14 mouse cellular contexts compared by ENCODE assay signal in genomic region chr8:95979223-95979622, GRCm38 (mm10).
DNase-seq lines count a peak whose midpoint lies in the region; ATAC-seq and TF ChIP-seq lines count a peak whose summit lies in the region.
"Had no signal": no experiment of that assay in that cellular context is flagged by ENCODE, and none has a peak within 500 bp of the region (broad histone marks: within the 10 kb centered on the region; RNA-seq: fewer than 3 reads in every experiment).

No protein-coding gene starts in this region.

- no peak overlapping the region for H3K4me2 ChIP-seq in forebrain, embryonic 15.5 days (replicated peaks)
- no peak overlapping the region for H3K4me2 ChIP-seq in liver, postnatal 0 days (ENCODE audit: low read depth, low read length)
- H3K4me2 ChIP-seq: heart, embryonic 15.5 days; midbrain, embryonic 12.5 days had no signal

- TF ChIP-seq EP300 in liver, postnatal 0 days (IDR thresholded peaks at IDR 0.05; ENCODE audit: low read depth), result no peak

- H3K27me3 ChIP-seq in forebrain, embryonic 10.5 days (ENCODE audit: poor library complexity, severe bottlenecking), result no peaks in the 10 kb centered on the region
- H3K27me3 ChIP-seq in forebrain, embryonic 15.5 days, result no peaks in the 10 kb centered on the region
- H3K27me3 ChIP-seq in liver, postnatal 0 days (ENCODE audit: insufficient read depth, low read length), result no peaks in the 10 kb centered on the region
- no peaks in the 10 kb centered on the region for H3K27me3 ChIP-seq in limb, embryonic 10.5 days (ENCODE audit: low read depth, poor library complexity, severe bottlenecking)
- H3K27me3 ChIP-seq: heart, embryonic 15.5 days had no signal

- no peaks in the 10 kb centered on the region for H3K36me3 ChIP-seq in forebrain, embryonic 10.5 days (replicated peaks)
- no peaks in the 10 kb centered on the region for H3K36me3 ChIP-seq in forebrain, embryonic 15.5 days
- H3K36me3 ChIP-seq in liver, postnatal 0 days (replicated peaks; ENCODE audit: insufficient read depth, low read length), result no peaks in the 10 kb centered on the region
- H3K36me3 ChIP-seq in ES-E14 (ENCODE audit: control insufficient read depth, insufficient read depth, low read length, poor library complexity, severe bottlenecking), result no peaks in the 10 kb centered on the region
- H3K36me3 ChIP-seq in limb, embryonic 10.5 days, result no peaks in the 10 kb centered on the region
- H3K36me3 ChIP-seq: heart, embryonic 15.5 days; midbrain, embryonic 12.5 days had no signal

- in situ Hi-C loops in ES-E14 (cut with MboI; ENCODE audit: low sequenced_read_pairs in 2 of 2, unreplicated experiment in 2 of 2), result no loop called here

- no peak for TF ChIP-seq CTCF in liver, postnatal 0 days (IDR thresholded peaks at IDR 0.05; ENCODE audit: low read depth)

- 64% methylated on average over 6 of the region's 6 CpGs for WGBS in forebrain, embryonic 10.5 days
- WGBS in forebrain, embryonic 15.5 days, result 58% methylated on average over 6 of the region's 6 CpGs
- WGBS in liver, postnatal 0 days (ENCODE audit: insufficient replicate concordance), result 47% methylated on average over 6 of the region's 6 CpGs
- 52% methylated on average over 6 of the region's 6 CpGs for WGBS in limb, embryonic 10.5 days

- no peak overlapping the region for H3K9ac ChIP-seq in forebrain, embryonic 15.5 days (replicated peaks)
- no peak overlapping the region for H3K9ac ChIP-seq in liver, postnatal 0 days (replicated peaks)
- no peak overlapping the region for H3K9ac ChIP-seq in ES-E14 (ENCODE audit: insufficient read depth, low read depth, low read length, poor library complexity, severe bottlenecking)
- H3K9ac ChIP-seq: forebrain, postnatal 0 days; heart, embryonic 15.5 days; liver, embryonic 14.5 days; midbrain, embryonic 12.5 days had no signal

- peak; percentile 23 for DNase-seq in forebrain, embryonic 10.5 days (ENCODE audit: extremely low spot score, low spot score)
- peak; percentile 9 for DNase-seq in liver
- DNase-seq in liver, postnatal 0 days, result no peak
- peak; percentile 38 for DNase-seq in ES-E14 (ENCODE audit: low read depth, low spot score)
- DNase-seq in limb, embryonic 10.5 days (ENCODE audit: low spot score), result peak; percentile 63
- DNase-seq in right cerebral cortex, adult 2 months (ENCODE audit: low spot score in 2 of 2), result no peak
- DNase-seq in cerebellum, postnatal 36 days, result no peak
- DNase-seq: forebrain, postnatal 0 days; kidney, adult 2 months; thymus, postnatal 25 days had no signal

- H3K9me3 ChIP-seq in forebrain, embryonic 10.5 days, result no peaks in the 10 kb centered on the region
- H3K9me3 ChIP-seq in forebrain, embryonic 15.5 days, result no peaks in the 10 kb centered on the region
- H3K9me3 ChIP-seq in liver, postnatal 0 days (ENCODE audit: low read length), result no peaks in the 10 kb centered on the region
- H3K9me3 ChIP-seq in ES-E14 (ENCODE audit: control insufficient read depth, insufficient read depth, low read depth, low read length), result no peaks in the 10 kb centered on the region
- H3K9me3 ChIP-seq in limb, embryonic 10.5 days (replicated peaks), result no peaks in the 10 kb centered on the region
- H3K9me3 ChIP-seq: heart, embryonic 15.5 days; midbrain, embryonic 12.5 days had no signal

- no peak overlapping the region for H3K27ac ChIP-seq in forebrain, embryonic 10.5 days
- no peak overlapping the region for H3K27ac ChIP-seq in forebrain, embryonic 15.5 days (replicated peaks)
- H3K27ac ChIP-seq in liver, postnatal 0 days (ENCODE audit: low read depth), result no peak overlapping the region
- H3K27ac ChIP-seq in ES-E14 (ENCODE audit: insufficient read depth, low read depth, low read length, poor library complexity, severe bottlenecking), result no peak overlapping the region
- no peak overlapping the region for H3K27ac ChIP-seq in limb, embryonic 10.5 days
- H3K27ac ChIP-seq: heart, embryonic 15.5 days; liver, embryonic 14.5 days; midbrain, embryonic 12.5 days had no signal

- H3K4me1 ChIP-seq in forebrain, embryonic 10.5 days, result peaks cover 11% of the 10 kb centered on the region
- peaks cover 4% of the 10 kb centered on the region; the same call in 1 of the 2 replicates for H3K4me1 ChIP-seq in forebrain, embryonic 15.5 days
- H3K4me1 ChIP-seq in liver, postnatal 0 days (ENCODE audit: insufficient read depth), result no peaks in the 10 kb centered on the region
- no peaks in the 10 kb centered on the region for H3K4me1 ChIP-seq in ES-E14 (ENCODE audit: control insufficient read depth in 2 of 2, insufficient read depth in 2 of 2, low read length in 2 of 2, poor library complexity in 1 of 2)
- peaks cover 6% of the 10 kb centered on the region for H3K4me1 ChIP-seq in limb, embryonic 10.5 days
- H3K4me1 ChIP-seq: heart, embryonic 15.5 days; midbrain, embryonic 12.5 days had no signal

- ATAC-seq in forebrain, embryonic 15.5 days (replicated peaks), result no peak
- ATAC-seq in liver, postnatal 0 days, result no peak
- ATAC-seq: forebrain, postnatal 0 days had no signal

- no peak overlapping the region for H3K4me3 ChIP-seq in forebrain, embryonic 10.5 days
- H3K4me3 ChIP-seq in forebrain, embryonic 15.5 days, result no peak overlapping the region
- H3K4me3 ChIP-seq in liver, postnatal 0 days (ENCODE audit: low read depth, low read length), result no peak overlapping the region
- no peak overlapping the region for H3K4me3 ChIP-seq in ES-E14 (ENCODE audit: insufficient read depth in 1 of 2, low read depth in 1 of 2, low read length in 2 of 2, poor library complexity in 1 of 2, severe bottlenecking in 1 of 2)
- no peak overlapping the region for H3K4me3 ChIP-seq in limb, embryonic 10.5 days
- H3K4me3 ChIP-seq: heart, embryonic 15.5 days; midbrain, embryonic 12.5 days had no signal

TF ChIP-seq in ES-E14, 5 proteins besides CTCF, POLR2A, EP300 and RAD21:
- no peak for TF ChIP-seq MAFK (IDR thresholded peaks at IDR 0.05; ENCODE audit: insufficient read depth, low read depth, low read length)
- TF ChIP-seq ZC3H11A (IDR thresholded peaks at IDR 0.05; ENCODE audit: borderline replicate concordance, low read depth, low read length), result no peak
- no peak for TF ChIP-seq CHD2 (IDR thresholded peaks at IDR 0.05; ENCODE audit: low read depth, low read length)
- TF ChIP-seq HCFC1 (IDR thresholded peaks at IDR 0.05; ENCODE audit: borderline replicate concordance, insufficient read depth, low read length), result no peak
- TF ChIP-seq ZNF384 (IDR thresholded peaks at IDR 0.05; ENCODE audit: low read depth, low read length), result no peak

Comparison
In these comparisons a context has a peak if more than half of its experiments do, and no peak if none do; other contexts are left out.
1. DNase-seq: peak in forebrain, embryonic 10.5 days (single experiment), liver (single experiment), ES-E14 (single experiment) and limb, embryonic 10.5 days (single experiment); none in liver, postnatal 0 days (single experiment), right cerebral cortex, adult 2 months (0 of 2) and cerebellum, postnatal 36 days (0 of 2).